Mouse (Mus musculus) frontal cortex, postnatal 14 days (tissue): ENCODE measurements around the gene Lpin3.

Experiments
- DNase-seq, 2 experiments: peaks; one replicate each; pipeline ENCODE4 v3.0.0; 2022; ENCODE audit warnings: low spot score in 2 of 2

Gene Lpin3

DNA sequence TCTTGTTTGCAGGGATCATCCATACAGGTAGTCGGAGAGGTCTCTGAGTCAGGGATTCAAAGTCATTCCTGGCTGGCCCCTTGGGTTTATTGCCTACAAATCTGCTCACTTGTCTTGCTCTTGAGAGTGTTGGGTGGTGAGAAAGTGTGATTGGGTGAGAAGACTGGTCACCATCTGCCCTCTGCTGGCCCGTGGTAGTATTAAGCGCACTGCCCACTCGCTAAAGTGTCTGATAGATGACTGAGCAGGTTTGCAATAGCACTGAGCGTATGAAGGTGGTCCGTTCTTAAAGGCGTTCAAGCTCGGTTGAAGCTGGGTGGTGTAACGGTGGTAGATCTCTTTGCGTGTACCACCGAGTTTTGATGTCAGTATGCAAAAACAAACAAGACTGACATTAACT is 6.8 kb downstream of the Lpin3 start:
- DNase-seq = peak; percentile 71 to 80

DNA sequence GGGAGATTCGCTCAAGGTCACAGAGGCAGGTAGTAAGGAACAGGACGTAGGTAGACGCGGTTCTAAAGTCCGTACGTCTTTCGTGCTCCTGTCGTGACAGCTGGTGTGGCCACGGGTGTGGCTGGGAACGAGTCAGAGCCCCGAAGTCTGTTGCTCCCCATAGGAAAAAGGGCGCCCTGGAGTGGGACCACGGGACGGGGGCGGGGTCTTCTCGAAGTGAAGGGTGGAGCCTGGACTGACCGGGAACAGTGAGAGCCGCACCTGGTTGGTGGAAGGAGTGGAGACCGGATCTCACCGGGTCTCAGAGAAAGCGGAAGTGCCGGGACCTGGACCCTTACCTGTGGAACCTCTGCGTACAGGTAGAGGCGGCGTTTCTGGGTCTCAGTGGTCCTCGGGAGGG is 7.4 kb downstream of the Lpin3 start:
- no peak for DNase-seq

GRCm38 (mm10) chr2:160891045-160891444 is 10.6 kb downstream of the Lpin3 start:
- no peak for DNase-seq

- no peak for DNase-seq
These were observed 11.2 kb downstream of the Lpin3 start for GRCm38 (mm10) chr2:160891697-160892096.

DNA sequence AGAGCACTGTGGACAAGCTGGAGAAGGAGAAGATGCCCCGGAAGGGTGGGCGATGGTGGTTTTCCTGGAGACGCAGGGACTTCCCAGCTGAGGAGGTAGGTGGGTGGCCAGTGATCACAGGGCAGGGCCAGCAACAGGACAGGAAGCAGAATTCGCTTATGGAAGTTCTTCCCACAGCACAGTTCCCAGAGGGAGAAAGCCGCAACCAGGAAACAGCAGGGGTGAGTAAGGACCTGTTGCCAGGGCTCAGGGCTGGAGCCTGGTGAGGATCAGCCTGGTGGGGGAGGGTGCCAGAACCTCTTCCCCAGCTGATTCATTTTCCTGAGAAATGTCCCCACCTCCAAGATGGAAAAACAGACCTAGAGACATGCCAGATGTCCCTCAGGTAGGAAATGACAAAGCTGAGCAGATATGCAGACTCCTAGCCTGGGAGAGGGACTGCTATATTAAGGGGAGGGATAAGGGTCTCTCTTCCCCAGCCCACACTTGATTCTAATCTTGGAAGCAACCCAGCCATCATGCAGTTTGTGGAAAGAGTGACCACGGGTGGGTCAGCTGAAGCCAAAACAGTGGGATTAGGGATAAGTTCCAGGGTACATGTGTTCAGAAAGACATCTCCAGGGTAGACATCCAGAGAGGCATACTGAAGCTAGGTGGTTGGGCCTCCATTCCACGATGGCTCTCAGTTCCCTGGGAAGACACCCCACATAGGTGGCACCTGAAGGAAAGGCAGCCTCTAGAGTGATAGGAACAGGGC is 21.4 kb downstream of the Lpin3 start:
- DNase-seq = no peak

- no peak for DNase-seq
These were observed 24.8 kb downstream of the Lpin3 start for GRCm38 (mm10) chr2:160905301-160905700.

DNA sequence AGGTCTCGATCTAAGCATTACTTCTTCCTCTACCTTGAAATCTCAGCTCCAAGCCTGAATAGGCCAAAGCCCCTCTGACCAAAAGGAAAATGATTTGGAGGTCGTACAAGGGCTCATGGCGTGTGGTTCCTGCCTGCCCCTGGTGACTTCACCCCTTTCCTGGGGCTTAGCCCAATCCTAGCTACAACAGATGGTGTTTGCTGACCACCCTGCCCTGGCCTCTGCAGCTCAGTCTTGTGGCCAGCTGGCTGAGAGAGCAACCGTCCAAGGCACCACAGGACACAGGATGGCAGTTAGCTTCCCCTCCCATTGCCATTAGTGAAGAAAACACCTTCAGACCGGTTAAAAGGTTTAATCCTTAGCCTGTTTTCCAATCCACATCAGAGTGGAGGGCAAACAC is 25.6 kb downstream of the Lpin3 start:
- no peak for DNase-seq

DNA sequence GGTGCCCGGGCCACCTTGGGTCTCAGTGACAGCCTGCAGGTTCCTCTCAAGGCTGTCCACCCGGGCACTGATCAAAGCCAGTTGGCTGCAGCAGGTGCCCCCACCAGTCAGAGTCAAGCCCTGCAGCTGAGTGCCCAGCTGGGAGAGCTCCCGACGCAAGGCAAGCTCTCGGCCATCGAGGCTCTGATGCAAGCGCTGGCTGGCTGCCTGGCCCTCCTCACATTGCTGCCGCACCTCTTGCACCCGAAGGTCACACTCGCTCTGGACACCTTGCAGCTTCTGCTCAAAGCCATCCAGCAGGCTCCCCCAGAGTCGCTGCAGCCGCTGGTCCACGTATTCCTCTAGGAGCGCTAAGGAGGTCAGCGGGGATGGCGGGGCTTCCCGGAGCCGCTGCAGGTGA is 28.1 kb downstream of the Lpin3 start:
- no peak for DNase-seq

GRCm38 (mm10) chr2:160910633-160911032 is 30.2 kb downstream of the Lpin3 start:
- no peak for DNase-seq

DNA sequence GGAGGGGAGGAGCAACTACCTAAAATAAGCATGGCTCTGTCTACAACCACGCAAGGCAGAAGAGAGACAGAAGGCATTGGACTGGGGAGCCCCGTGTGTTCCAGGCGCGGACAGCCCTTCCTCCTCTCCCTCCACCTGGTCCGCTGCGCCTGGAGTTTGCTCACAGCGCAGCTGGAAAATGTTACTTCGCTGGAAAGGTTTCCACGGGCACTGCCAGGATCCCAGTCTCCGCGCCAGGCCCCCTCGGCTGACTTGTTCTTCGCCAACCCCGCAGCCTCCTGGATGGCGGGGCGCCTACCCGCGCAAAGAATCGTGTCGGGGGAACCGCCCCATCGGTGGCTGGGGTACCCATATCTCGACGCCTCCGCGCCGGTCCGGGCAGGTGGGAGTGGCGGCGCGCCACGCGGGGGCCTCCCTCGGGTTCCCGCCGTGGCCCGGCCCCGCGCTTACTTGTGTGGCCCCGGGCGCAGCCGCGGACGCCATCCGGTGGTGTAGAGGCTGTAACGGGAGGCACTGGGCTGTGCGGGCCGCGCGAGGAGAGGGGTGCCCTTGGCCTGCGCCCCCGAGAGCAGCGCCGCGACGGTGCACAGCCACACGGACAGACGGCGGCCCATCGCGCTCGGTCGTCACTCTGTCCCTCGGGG is 31.2 kb downstream of the Lpin3 start:
- no peak for DNase-seq

GRCm38 (mm10) chr2:160912231-160912671 is 31.8 kb downstream of the Lpin3 start, which contains the start of gene Emilin3:
Gene Emilin3, minus strand, starts transcription at chr2:160912328.
- DNase-seq = no peak

DNA sequence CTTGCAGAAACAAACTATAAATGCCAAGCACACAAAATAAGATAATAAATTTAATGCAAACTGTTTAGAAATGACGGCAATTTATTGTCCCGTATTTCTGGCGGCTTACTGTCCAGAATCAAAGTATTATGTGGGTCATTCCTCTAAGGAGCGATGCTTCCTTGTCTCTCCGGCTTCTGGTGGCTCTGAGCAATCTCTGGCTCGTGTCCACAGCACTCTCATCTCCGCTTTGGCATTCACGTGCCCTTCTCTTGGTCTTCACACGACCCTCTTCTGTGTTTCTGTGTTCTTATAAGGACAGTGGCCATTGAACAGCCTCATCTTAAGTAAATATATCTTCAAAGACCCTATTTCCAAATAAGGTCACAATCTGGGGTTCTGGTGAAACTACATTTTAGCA is 34.2 kb downstream of the Lpin3 start:
- no peak for DNase-seq

DNA sequence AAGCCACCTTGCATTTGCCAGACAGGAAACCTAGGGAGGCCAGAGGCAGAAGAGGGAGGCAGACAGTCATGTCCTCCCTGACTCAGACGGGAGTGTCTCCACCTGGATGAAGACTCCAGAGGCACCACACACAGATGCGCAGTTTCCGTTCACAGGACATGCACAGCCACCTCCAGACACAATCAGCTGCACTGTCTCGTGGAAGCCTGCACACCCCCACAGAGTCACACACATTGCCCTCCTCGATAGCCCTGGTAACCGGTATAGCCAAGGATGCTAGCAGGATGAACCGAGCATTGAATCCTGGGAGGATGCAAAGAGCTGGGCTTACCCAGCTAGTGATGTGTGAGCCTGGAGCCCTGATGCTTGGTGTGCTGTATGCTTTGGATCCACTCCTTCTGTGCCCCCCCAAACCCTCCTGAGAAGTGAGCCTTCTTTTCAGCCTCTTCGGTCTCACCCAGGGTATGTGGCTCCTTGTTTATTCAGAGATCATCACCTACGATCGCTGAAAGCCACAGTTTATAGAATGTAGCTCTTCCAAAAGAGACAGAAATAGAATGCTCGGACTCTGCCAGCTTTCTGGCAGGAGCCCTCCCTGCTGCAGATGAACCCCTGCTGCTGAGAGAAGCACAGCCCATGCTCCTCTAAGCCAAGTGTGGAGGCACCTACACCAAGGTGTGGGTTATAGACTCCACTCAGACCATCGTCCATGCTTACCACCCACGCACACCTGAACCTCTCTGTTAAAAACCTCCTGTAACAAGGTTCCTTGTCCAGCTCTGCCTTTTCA is 35.5 kb downstream of the Lpin3 start:
- no peak for DNase-seq

GRCm38 (mm10) chr2:160916714-160917113 is 36.2 kb downstream of the Lpin3 start:
- no peak for DNase-seq

GRCm38 (mm10) chr2:160917313-160917712 is 36.8 kb downstream of the Lpin3 start:
- no peak for DNase-seq

DNA sequence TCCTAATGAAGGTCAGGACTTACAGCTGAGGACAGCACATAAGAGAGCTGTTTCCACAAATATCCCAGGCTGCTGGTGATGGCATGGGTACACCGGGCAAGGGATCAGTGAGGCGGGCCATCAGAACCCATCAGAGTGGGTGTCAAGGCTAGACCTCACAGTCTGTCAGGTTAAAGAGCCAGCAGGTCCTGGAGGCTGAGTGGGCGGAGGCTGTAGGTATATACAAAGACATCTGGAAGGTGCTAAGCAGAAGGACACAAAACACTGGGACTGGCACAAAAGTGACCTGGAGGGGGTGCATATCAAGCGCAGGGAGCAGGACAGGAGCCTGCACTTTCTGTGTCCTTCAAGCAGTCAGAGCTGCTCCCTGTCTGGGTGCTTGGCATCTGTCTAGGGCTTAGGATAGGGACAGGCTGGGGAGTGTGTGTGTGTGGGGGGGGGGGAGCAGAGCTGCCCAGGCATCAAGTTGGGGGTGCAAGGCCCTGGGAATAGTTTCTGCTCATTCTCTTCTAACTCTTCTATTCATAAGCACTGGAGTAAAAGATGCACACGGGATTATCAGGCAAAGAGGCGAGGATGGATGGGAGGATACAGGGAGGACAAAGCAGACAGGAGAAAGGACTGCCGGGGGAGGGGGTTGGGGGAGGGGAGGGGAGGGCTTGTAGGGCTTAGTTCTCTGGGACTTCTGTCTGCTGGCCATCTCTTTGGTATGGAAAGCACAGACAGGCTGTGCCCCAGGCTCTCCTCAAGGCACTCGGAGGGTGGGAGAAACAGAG is 37.9 kb downstream of the Lpin3 start:
- DNase-seq = no peak

- no peak for DNase-seq
These were observed 38.4 kb downstream of the Lpin3 start for GRCm38 (mm10) chr2:160918930-160919215.

DNA sequence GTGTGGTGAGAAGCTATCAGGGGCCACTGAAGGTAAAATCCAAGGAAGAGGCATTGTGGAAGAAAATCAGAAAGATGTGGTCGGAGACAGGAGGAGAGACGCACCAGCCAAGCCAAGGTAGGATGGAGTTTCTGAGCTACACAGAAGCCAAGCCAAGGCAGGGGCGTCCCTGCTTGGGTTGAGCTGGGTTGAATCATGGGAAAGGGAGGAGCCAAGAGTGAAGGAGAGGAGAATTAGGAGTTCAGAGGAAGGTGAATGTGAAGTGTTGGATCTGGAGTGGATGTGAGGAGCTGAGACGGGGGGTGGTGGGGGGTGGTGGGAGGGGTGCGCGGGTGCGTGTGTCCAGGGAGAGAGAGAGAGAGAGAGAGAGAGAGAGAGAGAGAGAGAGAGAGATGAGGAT is 40.8 kb downstream of the Lpin3 start:
- DNase-seq = no peak

DNA sequence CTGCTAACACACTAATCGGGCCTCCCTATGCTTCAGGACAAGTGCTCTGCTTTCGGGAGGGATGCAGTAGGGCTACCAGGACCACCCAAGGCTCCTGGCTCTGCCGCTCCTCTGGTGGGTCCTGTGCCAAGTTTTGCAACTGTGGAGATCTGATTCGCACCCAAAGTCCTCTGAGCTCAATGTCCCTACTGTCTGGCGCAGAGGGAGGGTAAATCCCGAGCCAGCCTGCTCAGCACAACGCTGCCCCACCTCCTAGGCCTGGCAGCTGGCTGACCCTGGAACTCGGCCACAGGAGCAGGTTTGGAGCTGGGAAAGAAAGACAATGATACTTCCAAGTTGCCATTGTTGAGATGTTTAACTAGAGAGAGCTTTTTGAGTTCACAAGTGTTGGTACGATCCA is 44.7 kb downstream of the Lpin3 start:
- DNase-seq = peak in 1 of 2 experiments; percentile 35

DNA sequence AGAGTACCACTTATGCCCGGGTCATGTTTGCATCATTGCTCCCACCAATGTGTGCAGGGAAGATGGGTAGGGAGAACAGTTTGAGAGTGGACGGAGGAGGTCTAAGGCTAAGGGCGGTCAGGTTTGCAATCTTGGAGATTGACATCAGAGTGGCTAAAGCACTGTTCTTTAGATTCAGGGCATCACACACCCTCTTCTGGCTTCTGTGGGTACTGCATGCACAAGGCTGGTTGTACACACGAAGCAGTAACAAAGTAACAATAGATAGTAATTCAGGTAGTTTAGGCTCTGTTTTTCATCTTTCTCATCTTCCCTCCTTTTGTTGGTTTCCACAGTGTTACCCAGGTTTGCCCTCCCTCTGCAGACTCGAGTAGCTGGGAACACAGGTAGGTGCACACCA is 50.9 kb downstream of the Lpin3 start:
- no peak for DNase-seq

GRCm38 (mm10) chr2:160932325-160932724 is 51.9 kb downstream of the Lpin3 start:
- DNase-seq = no peak

- no peak for DNase-seq
These were observed 52.5 kb downstream of the Lpin3 start for GRCm38 (mm10) chr2:160932981-160933380.
